Mouse (Mus musculus) embryonic fibroblast, embryonic 13.5 days (primary cell): Measurements from ENCODE around the gene Ubr4. TPM values are rescaled to one million over a fixed set of nuclear protein-coding genes. Genes with fewer than 3 reads are reported as not detected.

Experiments used
- H3K27ac ChIP-seq: 2 replicates; pipeline ENCODE4 v1.5.1; 2012; ENCODE audit warnings: low read length, control low read depth, inconsistent platforms; ENCODE audit not compliant: insufficient read depth
- H3K4me1 ChIP-seq: 2 replicates; pipeline ENCODE4 v1.6.1; 2011; ENCODE audit warnings: low read length; ENCODE audit not compliant: control insufficient read depth, insufficient read depth
- H3K4me3 ChIP-seq: 2 replicates; pipeline ENCODE4 v1.5.1; 2011; ENCODE audit warnings: mild to moderate bottlenecking, control low read depth, low read length; ENCODE audit not compliant: insufficient read depth
- CTCF ChIP-seq: IDR thresholded peaks from 2 replicates; pipeline ENCODE4 v1.5.1; 2011; ENCODE audit warnings: mild to moderate bottlenecking, control low read depth, low read length, moderate library complexity, borderline replicate concordance; ENCODE audit not compliant: insufficient read depth
- POLR2A ChIP-seq: IDR thresholded peaks from 2 replicates; pipeline ENCODE4 v1.6.1; 2011; ENCODE audit warnings: low read depth, mild to moderate bottlenecking, control low read depth, low read length, moderate library complexity
- polyA plus RNA-seq: library from polyadenylated mRNA; stranded (reverse); fragments of >200 nt; gene quantifications from 2 replicates; pipeline ENCODE4 v1.2.4, GENCODE M21; 2011; ENCODE audit warnings: low read depth; ENCODE audit not compliant: missing spikeins, insufficient read length

The Ubr4 gene
- polyA plus RNA-seq, 1 experiment: 107 TPM

- Histone ChIP-seq H3K27ac (peak overlapping the region; percentile 93), H3K4me3 (peak overlapping the region; percentile 94), H3K4me1 (peaks cover 8% of the 10 kb centered on the region; the same call in 1 of the 2 replicates)
- no peak for TF ChIP-seq CTCF
- TF ChIP-seq POLR2A: no peak
Measured at GRCm38 (mm10) chr4:139352832-139353231, 423 bp downstream of the Ubr4 start.

DNA sequence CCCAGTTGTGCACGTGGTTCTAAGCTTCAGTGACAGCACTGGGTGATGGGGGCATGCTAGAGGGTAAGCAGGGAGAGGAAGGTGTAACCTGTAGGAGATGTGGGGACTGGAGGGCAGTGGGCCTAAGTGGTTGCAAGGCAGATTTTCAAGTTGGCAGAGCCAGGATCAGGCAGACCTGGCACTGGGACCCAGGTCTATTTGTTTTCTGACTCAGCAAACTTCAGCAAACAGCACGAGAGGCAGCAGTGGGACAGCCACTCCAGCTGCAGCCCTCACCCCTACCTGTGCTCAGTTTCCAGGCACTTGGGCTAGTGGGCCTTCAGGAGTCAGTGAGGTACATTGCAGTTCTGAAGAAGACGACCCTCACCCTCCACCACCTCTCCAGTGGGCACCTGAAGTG is 4.8 kb downstream of the Ubr4 start:
- no peak overlapping the region for H3K4me3 ChIP-seq
- no peak for TF ChIP-seq POLR2A
- no peak for TF ChIP-seq CTCF
- H3K27ac ChIP-seq: no peak overlapping the region
- no peaks in the 10 kb centered on the region for H3K4me1 ChIP-seq

GRCm38 (mm10) chr4:139360761-139361548 is 8.5 kb downstream of the Ubr4 start:
- TF ChIP-seq POLR2A (no peak), CTCF (no peak)
- no peaks in the 10 kb centered on the region for H3K4me1 ChIP-seq
- no peak overlapping the region for H3K27ac ChIP-seq
- H3K4me3 ChIP-seq: no peak overlapping the region

GRCm38 (mm10) chr4:139367336-139367735 is 14.9 kb downstream of the Ubr4 start:
- Histone ChIP-seq H3K4me3 (no peak overlapping the region), H3K27ac (no peak overlapping the region), H3K4me1 (no peaks in the 10 kb centered on the region)
- no peak for TF ChIP-seq POLR2A
- no peak for TF ChIP-seq CTCF

GRCm38 (mm10) chr4:139368038-139368437 is 15.6 kb downstream of the Ubr4 start:
- Histone ChIP-seq H3K4me3 (no peak overlapping the region), H3K4me1 (no peaks in the 10 kb centered on the region)
- TF ChIP-seq CTCF: no peak
- no peak for TF ChIP-seq POLR2A

DNA sequence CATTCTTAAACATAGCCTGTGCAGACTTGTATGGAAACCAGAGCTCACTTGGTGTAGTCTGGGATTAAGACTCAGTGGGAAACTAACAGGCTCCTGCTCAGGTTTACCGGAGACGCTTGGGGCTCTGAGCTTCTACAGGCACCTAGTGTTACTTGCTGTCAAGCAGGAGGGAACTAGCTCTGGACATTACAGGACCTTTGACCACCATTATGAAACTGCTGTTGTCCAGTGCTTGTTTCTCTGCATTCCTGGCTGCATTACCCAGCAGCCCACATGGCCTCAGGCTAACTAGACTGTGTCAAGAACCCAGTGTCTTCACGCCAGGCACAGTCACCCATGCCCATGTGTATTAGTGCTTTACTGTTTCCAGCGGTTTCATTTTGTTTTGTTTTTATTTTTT is 20.7 kb downstream of the Ubr4 start:
- no peak for TF ChIP-seq POLR2A
- TF ChIP-seq CTCF: no peak
- no peak overlapping the region for H3K27ac ChIP-seq
- H3K4me1 ChIP-seq: no peaks in the 10 kb centered on the region
- H3K4me3 ChIP-seq: no peak overlapping the region

More at GRCm38 (mm10) chr4:139368038-139368437, 15.6 kb downstream of the Ubr4 start:
- no peak overlapping the region for H3K27ac ChIP-seq

GRCm38 (mm10) chr4:139373531-139373930 is 21.1 kb downstream of the Ubr4 start:
- no peaks in the 10 kb centered on the region for H3K4me1 ChIP-seq
- H3K4me3 ChIP-seq: no peak overlapping the region
- no peak overlapping the region for H3K27ac ChIP-seq
- TF ChIP-seq CTCF (no peak), POLR2A (no peak)

- TF ChIP-seq CTCF: no peak
- TF ChIP-seq POLR2A: no peak
- Histone ChIP-seq H3K4me1 (peaks cover 8% of the 10 kb centered on the region), H3K27ac (peak overlapping the region; percentile 93), H3K4me3 (peak overlapping the region; percentile 94)
Measured at GRCm38 (mm10) chr4:139379719-139380118, 27.3 kb downstream of the Ubr4 start.

DNA sequence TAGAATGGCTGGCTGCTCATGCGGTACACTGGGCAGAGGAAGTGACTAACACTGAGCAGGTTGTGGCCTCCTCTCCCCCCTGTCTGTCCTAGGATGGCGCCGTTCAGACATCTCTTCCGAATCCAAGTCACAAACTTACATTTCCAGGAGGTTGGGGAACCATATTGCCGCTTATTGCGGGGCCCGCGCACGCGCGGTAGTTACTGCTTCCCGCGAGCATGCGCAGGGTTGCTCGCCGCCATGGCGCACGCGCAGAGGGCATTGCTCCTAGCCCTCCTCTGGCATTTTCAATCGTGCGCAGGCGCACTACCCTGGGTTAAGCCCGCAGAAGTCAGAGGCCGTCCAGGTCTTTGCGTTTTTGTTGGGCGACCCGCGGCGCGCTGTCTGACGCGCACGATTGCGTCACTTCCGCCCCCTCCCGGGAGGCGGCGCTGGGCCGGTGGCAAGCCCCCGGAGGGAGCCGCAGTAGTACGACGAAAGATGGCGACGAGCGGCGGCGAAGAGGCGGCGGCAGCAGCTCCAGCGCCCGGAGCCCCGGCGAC is 27.9 kb downstream of the Ubr4 start:
- Histone ChIP-seq H3K4me3 (peak overlapping the region; percentile 98), H3K4me1 (peaks cover 8% of the 10 kb centered on the region), H3K27ac (peak overlapping the region; percentile 93)
- peak; percentile 77 for TF ChIP-seq POLR2A
- TF ChIP-seq CTCF: no peak

GRCm38 (mm10) chr4:139380775-139381451 is 28.5 kb downstream of the Ubr4 start:
- Histone ChIP-seq H3K27ac (0 out of 2 replicates have a peak overlapping the region, but pooled peaks have one; percentile 45), H3K4me1 (peaks cover 8% of the 10 kb centered on the region), H3K4me3 (peak overlapping the region; percentile 98)
- TF ChIP-seq POLR2A (no peak), CTCF (no peak)

GRCm38 (mm10) chr4:139381452-139381845 is 29.0 kb downstream of the Ubr4 start:
- H3K4me3 ChIP-seq: peak overlapping the region; percentile 98
- no peak for TF ChIP-seq CTCF
- no peak for TF ChIP-seq POLR2A
- no peak overlapping the region for H3K27ac ChIP-seq

More at GRCm38 (mm10) chr4:139381452-139381845, 29.0 kb downstream of the Ubr4 start:
- peaks cover 8% of the 10 kb centered on the region for H3K4me1 ChIP-seq
